Mouse (Mus musculus): ENCODE data around the gene Cenpa. TPM values are rescaled to one million over a fixed set of nuclear protein-coding genes. Genes with fewer than 3 reads are reported as not detected.

The Cenpa gene
- polyA plus RNA-seq, 1 experiment, result 6.3 TPM

DNA sequence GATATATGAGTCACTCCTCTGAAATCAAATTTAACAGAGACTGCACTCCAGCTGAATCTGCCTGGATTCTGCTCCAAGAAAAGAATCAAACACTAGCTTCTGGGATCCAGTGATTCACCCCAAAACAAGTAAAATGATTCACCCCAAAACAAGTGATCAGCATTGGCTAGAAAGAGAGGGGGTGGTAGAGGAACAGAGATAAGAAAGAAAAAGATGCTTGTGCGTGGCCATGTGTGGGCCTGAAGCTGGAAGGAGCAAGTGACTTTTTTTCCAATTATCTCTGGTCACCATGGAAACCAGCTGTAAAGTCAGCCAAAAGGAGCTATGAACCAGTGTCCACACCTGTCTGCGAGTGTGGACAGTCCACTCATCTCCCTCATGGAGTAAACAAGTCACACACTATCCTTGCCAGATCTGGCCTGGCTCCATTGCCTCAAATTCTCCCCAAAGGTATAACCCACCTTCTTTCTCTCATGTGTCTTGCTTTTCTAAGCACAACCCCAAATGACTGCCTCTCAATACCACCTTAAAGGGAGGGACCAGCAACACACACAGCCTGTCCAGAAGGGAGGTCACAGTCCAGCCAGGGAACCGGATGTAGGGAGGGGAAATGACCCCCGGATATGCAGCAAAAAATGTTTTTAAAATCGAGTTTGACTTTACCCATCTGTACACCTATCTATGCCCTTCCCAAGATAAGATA, 22.9 kb upstream of the Cenpa start:
- TF ChIP-seq CTCF (conservative IDR thresholded peaks at IDR 0.05; ENCODE audit: insufficient read depth, insufficient read length, low read depth, low read length) (no peak), POLR2A (IDR thresholded peaks at IDR 0.05; ENCODE audit: low read depth, low read length) (no peak)
- no peaks in the 10 kb centered on the region for H3K36me3 ChIP-seq (ENCODE audit: control insufficient read depth, insufficient read depth, low read length)
- H3K27ac ChIP-seq (ENCODE audit: insufficient read depth, low read depth, low read length), result no peak overlapping the region
- peak; percentile 47 for DNase-seq
- no peak overlapping the region for H3K4me3 ChIP-seq (ENCODE audit: insufficient read depth, low read depth, low read length)
- peaks cover 2% of the 10 kb centered on the region; the same call in 1 of the 2 replicates for H3K4me1 ChIP-seq (ENCODE audit: control insufficient read depth, insufficient read depth, low read length)
- 54% methylated on average over 5 of the region's 5 CpGs for WGBS
- H3K27me3 ChIP-seq (replicated peaks; ENCODE audit: control insufficient read depth, insufficient read depth, low read length), result no peaks in the 10 kb centered on the region

DNA sequence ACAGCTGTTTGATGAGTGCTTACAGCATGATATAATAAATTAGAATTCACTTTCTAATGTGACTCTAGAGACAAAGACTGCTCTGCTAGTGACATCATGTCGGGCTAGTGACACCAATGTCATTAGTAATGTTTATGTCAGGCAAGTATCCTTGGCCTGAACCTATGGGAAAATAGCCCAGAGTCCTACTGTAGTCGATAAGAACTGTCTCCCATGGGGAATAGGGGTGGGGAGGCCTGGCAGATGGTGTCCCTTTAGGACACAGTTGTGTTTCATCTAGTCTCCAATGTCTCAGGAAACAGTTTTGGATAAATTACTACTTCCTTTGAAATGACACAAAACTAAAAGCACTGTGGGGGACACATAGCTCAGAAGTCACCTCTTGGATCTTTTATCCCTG, 20.5 kb upstream of the Cenpa start:
- peak; percentile 59 for DNase-seq
- WGBS, result 63% methylated on average over 2 of the region's 2 CpGs

DNA sequence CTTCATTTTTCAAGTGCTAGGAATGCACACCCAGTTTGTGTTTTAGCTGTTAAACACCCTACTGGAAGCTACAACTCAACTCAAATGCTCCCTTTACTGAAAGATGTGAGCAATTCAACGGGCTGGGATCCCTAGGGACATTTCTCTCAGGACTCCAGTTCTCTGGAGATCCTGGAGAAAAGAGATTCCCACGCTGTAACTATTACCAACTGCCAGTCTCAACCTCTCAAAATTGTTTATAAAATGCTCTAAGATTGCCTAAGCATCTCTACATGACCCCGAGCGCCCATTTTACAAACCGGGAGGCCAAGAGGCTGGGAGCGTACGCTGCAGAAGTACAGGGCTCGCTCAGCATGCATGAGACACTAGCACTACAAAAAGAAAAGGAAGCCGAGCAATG, 19.2 kb upstream of the Cenpa start:
- TF ChIP-seq CTCF (conservative IDR thresholded peaks at IDR 0.05; ENCODE audit: insufficient read depth, insufficient read length, low read depth, low read length), result no peak
- TF ChIP-seq POLR2A (IDR thresholded peaks at IDR 0.05; ENCODE audit: low read depth, low read length), result no peak
- Histone ChIP-seq H3K36me3 (ENCODE audit: control insufficient read depth, insufficient read depth, low read length) (no peaks in the 10 kb centered on the region), H3K27me3 (replicated peaks; ENCODE audit: control insufficient read depth, insufficient read depth, low read length) (no peaks in the 10 kb centered on the region), H3K27ac (ENCODE audit: insufficient read depth, low read depth, low read length) (peak overlapping the region; percentile 28; the same call in 1 of the 2 replicates), H3K4me1 (ENCODE audit: control insufficient read depth, insufficient read depth, low read length) (peaks cover 11% of the 10 kb centered on the region; the same call in 1 of the 2 replicates), H3K4me3 (ENCODE audit: insufficient read depth, low read depth, low read length) (peak overlapping the region; percentile 88)
- DNase-seq, result no peak
- 13% methylated on average over 9 of the region's 9 CpGs for WGBS

More for the DNA sequence above, 20.5 kb upstream of the Cenpa start:
- no peak overlapping the region for H3K27ac ChIP-seq (ENCODE audit: insufficient read depth, low read depth, low read length)
- no peak for TF ChIP-seq POLR2A (IDR thresholded peaks at IDR 0.05; ENCODE audit: low read depth, low read length)
- TF ChIP-seq CTCF (conservative IDR thresholded peaks at IDR 0.05; ENCODE audit: insufficient read depth, insufficient read length, low read depth, low read length), result no peak
- H3K4me3 ChIP-seq (ENCODE audit: insufficient read depth, low read depth, low read length), result no peak overlapping the region
- H3K4me1 ChIP-seq (ENCODE audit: control insufficient read depth, insufficient read depth, low read length), result peaks cover 11% of the 10 kb centered on the region; the same call in 1 of the 2 replicates
- no peaks in the 10 kb centered on the region for H3K27me3 ChIP-seq (replicated peaks; ENCODE audit: control insufficient read depth, insufficient read depth, low read length)
- no peaks in the 10 kb centered on the region for H3K36me3 ChIP-seq (ENCODE audit: control insufficient read depth, insufficient read depth, low read length)

DNA sequence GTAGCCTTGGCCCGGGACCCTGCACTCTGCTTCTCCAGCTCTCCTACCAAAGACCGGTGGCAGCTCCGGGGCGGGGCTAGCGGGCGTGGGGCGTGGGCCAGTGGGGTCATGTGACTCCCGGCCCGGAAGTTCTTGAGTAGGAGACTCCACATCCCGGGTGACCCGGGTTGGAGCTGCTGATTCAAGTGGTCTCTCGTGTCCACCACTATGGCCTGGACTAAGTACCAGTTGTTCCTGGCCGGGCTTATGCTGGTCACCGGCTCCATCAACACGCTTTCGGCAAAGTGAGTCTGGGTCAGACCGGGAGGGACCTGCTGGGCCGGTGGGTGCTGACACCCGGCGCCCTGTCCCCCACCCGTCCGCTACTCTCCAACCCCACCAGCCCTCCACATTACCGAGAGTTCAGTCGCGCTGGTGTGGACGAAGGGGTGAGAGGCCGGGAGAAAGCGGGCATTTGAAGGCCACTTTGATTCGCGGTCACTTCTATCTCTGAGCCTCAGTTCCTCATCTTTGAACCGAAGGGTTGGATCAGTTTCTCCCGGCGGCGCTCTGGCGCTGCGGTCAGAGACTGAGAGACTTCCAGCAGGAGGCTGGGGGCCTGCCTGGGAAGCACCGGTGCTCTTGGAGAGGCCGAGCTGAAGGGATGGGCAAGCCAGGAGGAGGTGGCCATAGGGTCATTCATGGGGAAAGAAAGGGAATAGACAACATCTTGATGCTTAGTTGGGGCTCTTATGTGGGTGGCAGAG, 18.6 kb upstream of the Cenpa start, which contains the start of gene Slc35f6:
Gene Slc35f6 (plus strand): TSS at position 119 of the 746 bp plus-strand sequence.
- H3K4me1 ChIP-seq (ENCODE audit: control insufficient read depth, insufficient read depth, low read length), result peaks cover 11% of the 10 kb centered on the region; the same call in 1 of the 2 replicates
- H3K27ac ChIP-seq (ENCODE audit: insufficient read depth, low read depth, low read length), result peak within 1 kb of the TSS; percentile 28; the same call in 1 of the 2 replicates
- H3K27me3 ChIP-seq (replicated peaks; ENCODE audit: control insufficient read depth, insufficient read depth, low read length), result no peaks in the 10 kb centered on the region
- peak; percentile 96 for DNase-seq
- WGBS, result under 1% methylated on average over 38 of the region's 38 CpGs
- H3K36me3 ChIP-seq (ENCODE audit: control insufficient read depth, insufficient read depth, low read length), result no peaks in the 10 kb centered on the region
- peak; percentile 62 for TF ChIP-seq POLR2A (IDR thresholded peaks at IDR 0.05; ENCODE audit: low read depth, low read length)
- TF ChIP-seq CTCF (conservative IDR thresholded peaks at IDR 0.05; ENCODE audit: insufficient read depth, insufficient read length, low read depth, low read length), result no peak
- peak within 1 kb of the TSS; percentile 88 for H3K4me3 ChIP-seq (ENCODE audit: insufficient read depth, low read depth, low read length)

DNA sequence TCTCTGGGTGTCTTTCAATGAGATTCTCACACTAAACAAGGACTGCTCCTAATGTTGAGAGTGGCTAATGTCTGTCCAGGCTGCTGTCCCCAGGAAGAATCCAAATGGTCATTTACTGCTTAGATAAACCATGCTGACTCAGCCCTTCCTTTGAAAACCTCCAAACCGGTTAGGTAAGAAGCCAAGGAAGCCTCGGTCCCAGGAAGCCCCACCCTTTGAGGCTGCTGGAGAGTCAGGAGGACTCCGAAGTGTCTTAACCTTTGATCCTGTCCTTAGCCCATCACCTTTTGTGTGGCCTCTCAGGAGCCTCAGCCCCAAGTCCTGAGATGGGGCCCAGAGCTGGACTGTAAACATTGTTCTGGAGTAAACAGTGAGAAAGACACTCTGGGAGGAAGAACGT, 17.0 kb upstream of the Cenpa start:
- no peak for TF ChIP-seq CTCF (conservative IDR thresholded peaks at IDR 0.05; ENCODE audit: insufficient read depth, insufficient read length, low read depth, low read length)
- no peak for TF ChIP-seq POLR2A (IDR thresholded peaks at IDR 0.05; ENCODE audit: low read depth, low read length)
- no peaks in the 10 kb centered on the region for H3K27me3 ChIP-seq (replicated peaks; ENCODE audit: control insufficient read depth, insufficient read depth, low read length)
- H3K27ac ChIP-seq (ENCODE audit: insufficient read depth, low read depth, low read length), result no peak overlapping the region
- no peaks in the 10 kb centered on the region for H3K36me3 ChIP-seq (ENCODE audit: control insufficient read depth, insufficient read depth, low read length)
- peaks cover 11% of the 10 kb centered on the region; the same call in 1 of the 2 replicates for H3K4me1 ChIP-seq (ENCODE audit: control insufficient read depth, insufficient read depth, low read length)
- DNase-seq, result no peak
- no peak overlapping the region for H3K4me3 ChIP-seq (ENCODE audit: insufficient read depth, low read depth, low read length)
- WGBS, result 42% methylated on average over 4 of the region's 4 CpGs

DNA sequence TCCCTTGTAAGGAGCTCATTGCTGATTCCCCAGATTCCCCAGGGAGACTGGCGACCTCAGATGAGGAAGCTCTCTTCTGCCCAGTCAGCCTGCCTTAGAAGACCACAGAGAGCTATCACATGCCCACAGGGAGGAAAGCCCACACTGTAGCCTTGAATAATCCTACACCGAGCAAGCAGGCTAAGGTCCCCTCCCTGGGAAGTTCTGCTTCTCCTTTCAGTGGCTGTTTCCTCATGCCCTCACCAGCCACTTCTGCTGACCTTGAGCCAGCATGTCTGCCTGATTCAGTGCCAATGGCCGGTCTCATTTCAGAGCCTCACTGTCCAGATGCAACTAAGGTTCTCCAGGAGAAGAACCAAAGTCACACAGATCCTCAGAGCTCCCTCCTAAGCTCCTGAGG, 15.8 kb upstream of the Cenpa start:
- TF ChIP-seq POLR2A (IDR thresholded peaks at IDR 0.05; ENCODE audit: low read depth, low read length), result no peak
- no peak overlapping the region for H3K4me3 ChIP-seq (ENCODE audit: insufficient read depth, low read depth, low read length)
- no peaks in the 10 kb centered on the region for H3K36me3 ChIP-seq (ENCODE audit: control insufficient read depth, insufficient read depth, low read length)
- 86% methylated on average over 3 of the region's 3 CpGs for WGBS
- DNase-seq, result peak; percentile 27
- no peak overlapping the region for H3K27ac ChIP-seq (ENCODE audit: insufficient read depth, low read depth, low read length)
- peaks cover 11% of the 10 kb centered on the region; the same call in 1 of the 2 replicates for H3K4me1 ChIP-seq (ENCODE audit: control insufficient read depth, insufficient read depth, low read length)
- no peaks in the 10 kb centered on the region for H3K27me3 ChIP-seq (replicated peaks; ENCODE audit: control insufficient read depth, insufficient read depth, low read length)

DNA sequence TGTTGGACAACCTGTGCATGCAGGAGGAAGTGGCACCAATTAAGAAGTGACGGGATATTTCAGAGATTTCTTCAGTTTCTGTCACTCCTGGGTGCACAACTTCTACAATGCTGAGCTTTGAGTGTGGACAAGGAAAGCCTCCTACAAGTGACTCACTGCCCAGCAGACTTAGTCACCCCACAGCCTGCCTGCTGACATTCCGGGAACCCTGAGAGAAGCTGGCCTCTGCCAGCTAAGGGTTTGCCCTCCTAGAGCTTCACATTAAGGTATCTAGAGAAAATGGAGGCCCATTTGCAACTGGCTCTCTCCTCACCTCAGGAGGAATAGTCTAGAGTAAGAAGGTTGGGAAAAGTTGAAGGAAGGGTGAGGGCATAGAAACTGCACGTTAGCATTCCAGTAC, 15.0 kb upstream of the Cenpa start:
- no peak for DNase-seq
- H3K27me3 ChIP-seq (replicated peaks; ENCODE audit: control insufficient read depth, insufficient read depth, low read length), result no peaks in the 10 kb centered on the region
- WGBS, result 89% methylated on average over 3 of the region's 3 CpGs
- no peak overlapping the region for H3K4me3 ChIP-seq (ENCODE audit: insufficient read depth, low read depth, low read length)
- H3K36me3 ChIP-seq (ENCODE audit: control insufficient read depth, insufficient read depth, low read length), result no peaks in the 10 kb centered on the region
- peaks cover 11% of the 10 kb centered on the region; the same call in 1 of the 2 replicates for H3K4me1 ChIP-seq (ENCODE audit: control insufficient read depth, insufficient read depth, low read length)
- TF ChIP-seq POLR2A (IDR thresholded peaks at IDR 0.05; ENCODE audit: low read depth, low read length) (no peak), CTCF (conservative IDR thresholded peaks at IDR 0.05; ENCODE audit: insufficient read depth, insufficient read length, low read depth, low read length) (no peak)
- no peak overlapping the region for H3K27ac ChIP-seq (ENCODE audit: insufficient read depth, low read depth, low read length)

All from kidney, adult 2 months (tissue).